Mouse (Mus musculus) T-helper 17 cell (primary cell): ENCODE measurements around the gene Lsm4.

Source experiments
- in situ Hi-C, 2 experiments: fragments of 300-600 bp; cut with MboI, MseI; formaldehyde crosslinking; loops; 1 replicate in 1 of 2; 2 replicates in 1 of 2; pipeline ENCODE4 v1.15.1; 2025; ENCODE audit warnings: high pct_unique_total_duplicates in 2 of 2

Gene Lsm4

GRCm38 (mm10) chr8:70723486-70724210 is 50.6 kb downstream of the Lsm4 start, which contains the start of gene Pde4c:
Gene Pde4c (plus strand): TSS chr8:70723720.
- in situ Hi-C loops = no loop called here

- in situ Hi-C loops = no loop called here
Observed at GRCm38 (mm10) chr8:70724216-70724615, 51.2 kb downstream of the Lsm4 start.

- in situ Hi-C loops = no loop called here
Observed at GRCm38 (mm10) chr8:70725792-70726447, 52.9 kb downstream of the Lsm4 start.

- in situ Hi-C loops = no loop called here
Observed at GRCm38 (mm10) chr8:70726721-70727120, 53.7 kb downstream of the Lsm4 start.
